Mouse (Mus musculus): ENCODE measurements at regions not wholly inside any gene's neighbourhood (a gene's known extent, or its start where the extent isn't known, plus 50 kb on each side); places are given as distances from the start of the nearest gene placed in this dataset.

DNA sequence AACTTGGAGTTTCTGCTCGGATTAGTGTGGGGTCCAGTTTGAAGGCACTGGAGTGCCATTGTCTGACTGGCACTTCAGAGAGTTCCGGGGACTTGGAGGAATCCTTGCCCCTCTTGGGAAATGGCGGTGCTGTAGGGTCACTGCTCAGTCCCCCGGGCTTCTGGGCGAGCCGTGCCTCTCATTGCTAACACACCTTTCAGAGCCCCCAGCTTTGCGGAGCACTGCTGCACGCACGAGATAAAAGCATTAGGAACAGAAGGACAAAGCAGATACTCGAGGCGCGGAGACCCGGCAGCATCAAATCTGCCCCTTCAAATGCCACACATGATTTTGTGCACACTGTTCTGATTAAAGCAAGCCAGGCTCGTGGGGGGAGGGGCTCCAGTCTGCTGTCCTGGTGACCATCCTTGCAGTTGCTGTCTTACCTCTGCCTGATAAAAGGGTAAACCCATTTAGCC is 280.8 kb upstream of the Eef2kmt start:
- TF ChIP-seq CTCF (IDR thresholded peaks at IDR 0.05; ENCODE audit: low read depth) (no peak), EP300 (IDR thresholded peaks at IDR 0.05; ENCODE audit: low read depth) (no peak)

Data from liver, embryonic 14.5 days (tissue).